Mouse (Mus musculus) testis, adult 2 months (tissue): ENCODE results near the gene Ube2j1. TPM values are rescaled to one million over a fixed set of nuclear protein-coding genes. Genes with fewer than 3 reads are reported as not detected.

ENCODE experiments used
- H3K27ac ChIP-seq: fragments of 200-500 bp; 2 replicates; pipeline ENCODE4 v1.5.1; 2012; ENCODE audit warnings: low read depth, low read length; ENCODE audit not compliant: control insufficient read depth, insufficient read depth
- H3K27me3 ChIP-seq: fragments of 200-500 bp; 2 replicates; pipeline ENCODE4 v1.6.1; 2012; ENCODE audit warnings: mild to moderate bottlenecking, low read length, moderate library complexity; ENCODE audit not compliant: control insufficient read depth, insufficient read depth
- H3K36me3 ChIP-seq: fragments of 200-500 bp; 2 replicates; pipeline ENCODE4 v1.6.1; 2012; ENCODE audit warnings: mild to moderate bottlenecking, low read length; ENCODE audit not compliant: control insufficient read depth, insufficient read depth
- H3K4me1 ChIP-seq: fragments of 200-500 bp; 2 replicates; pipeline ENCODE4 v1.6.1; 2012; ENCODE audit warnings: low read length; ENCODE audit not compliant: control insufficient read depth, insufficient read depth
- H3K4me3 ChIP-seq: fragments of 200-500 bp; 2 replicates; pipeline ENCODE4 v1.5.1; 2012; ENCODE audit warnings: low read depth, mild to moderate bottlenecking, low read length, moderate library complexity, mixed read lengths; ENCODE audit not compliant: control insufficient read depth
- CTCF ChIP-seq: fragments of 200-500 bp; IDR thresholded peaks from 2 replicates; pipeline ENCODE4 v1.5.1; 2012; ENCODE audit warnings: low read depth, mild to moderate bottlenecking, inconsistent platforms, low read length, moderate library complexity; ENCODE audit not compliant: control insufficient read depth, insufficient read depth, insufficient replicate concordance
- POLR2A ChIP-seq: fragments of 200-500 bp; IDR thresholded peaks from 2 replicates; pipeline ENCODE4 v1.6.1; 2012; ENCODE audit warnings: low read depth, mild to moderate bottlenecking, inconsistent platforms, low read length, moderate library complexity; ENCODE audit not compliant: control insufficient read depth
- polyA plus RNA-seq: library from polyadenylated mRNA; depleted of rRNA; stranded (reverse); fragments of >200 nt; gene quantifications from 2 replicates; pipeline ENCODE4 v1.2.3, GENCODE M21; 2012; rRNA removed

Ube2j1 gene
- 197 and 259 TPM in 2 replicates for polyA plus RNA-seq

GRCm38 (mm10) chr4:33031195-33031960 is at the start of gene Ube2j1:
TSS of gene Ube2j1 (plus strand) at chr4:33031416.
- TF ChIP-seq POLR2A (peak; percentile 90), CTCF (no peak)
- H3K36me3 ChIP-seq, result peaks cover 2% of the 10 kb centered on the region
- peaks cover 2% of the 10 kb centered on the region; the same call in 1 of the 2 replicates for H3K4me1 ChIP-seq
- no peaks in the 10 kb centered on the region for H3K27me3 ChIP-seq
- H3K4me3 ChIP-seq, result peak within 1 kb of the TSS; percentile 97
- peak within 1 kb of the TSS; percentile 96 for H3K27ac ChIP-seq

GRCm38 (mm10) chr4:32981617-32982016 is 49.6 kb upstream of the Ube2j1 start:
- Histone ChIP-seq H3K4me1 (peaks cover 14% of the 10 kb centered on the region), H3K27me3 (peaks cover 2% of the 10 kb centered on the region; the same call in 1 of the 2 replicates), H3K4me3 (no peak overlapping the region), H3K36me3 (no peaks in the 10 kb centered on the region), H3K27ac (no peak overlapping the region)
- TF ChIP-seq CTCF (no peak), POLR2A (no peak)

GRCm38 (mm10) chr4:32982041-32982715 is 49.0 kb upstream of the Ube2j1 start:
- Histone ChIP-seq H3K36me3 (no peaks in the 10 kb centered on the region), H3K27me3 (peaks cover 2% of the 10 kb centered on the region; the same call in 1 of the 2 replicates), H3K27ac (no peak overlapping the region), H3K4me3 (no peak overlapping the region), H3K4me1 (peaks cover 14% of the 10 kb centered on the region)
- TF ChIP-seq CTCF (no peak), POLR2A (no peak)

DNA sequence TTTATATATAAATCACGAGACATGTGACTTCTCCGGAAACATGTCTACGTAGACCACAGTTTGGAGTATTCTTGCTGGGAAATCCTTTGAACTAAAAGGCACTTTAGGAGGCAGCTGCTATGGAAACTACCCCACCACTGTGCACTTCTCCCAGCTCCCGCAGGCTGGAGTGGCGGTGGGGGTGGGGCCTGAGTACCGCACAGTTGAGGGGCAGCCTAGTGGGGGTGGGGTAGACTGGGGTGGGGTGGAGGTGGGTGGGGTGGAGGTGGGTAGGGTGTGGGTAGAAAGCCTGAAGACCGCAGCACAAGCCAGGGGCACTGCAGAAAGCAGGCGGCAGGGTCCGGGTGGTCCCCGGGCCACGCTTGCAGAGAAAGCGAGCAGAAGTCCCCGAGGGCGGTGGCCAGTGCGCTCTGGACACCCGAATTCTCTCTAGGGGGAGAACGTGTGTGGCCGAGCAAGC is 48.5 kb upstream of the Ube2j1 start, which contains the start of gene Rragd:
TSS of gene Rragd (plus strand) at position 322 of the 460 bp plus-strand sequence.
- no peak for TF ChIP-seq POLR2A
- no peak for TF ChIP-seq CTCF
- peak within 1 kb of the TSS; percentile 87 for H3K4me3 ChIP-seq
- no peak within 1 kb of the TSS for H3K27ac ChIP-seq
- H3K27me3 ChIP-seq, result peaks cover 2% of the 10 kb centered on the region; the same call in 1 of the 2 replicates
- peaks cover 14% of the 10 kb centered on the region for H3K4me1 ChIP-seq
- H3K36me3 ChIP-seq, result no peaks in the 10 kb centered on the region

DNA sequence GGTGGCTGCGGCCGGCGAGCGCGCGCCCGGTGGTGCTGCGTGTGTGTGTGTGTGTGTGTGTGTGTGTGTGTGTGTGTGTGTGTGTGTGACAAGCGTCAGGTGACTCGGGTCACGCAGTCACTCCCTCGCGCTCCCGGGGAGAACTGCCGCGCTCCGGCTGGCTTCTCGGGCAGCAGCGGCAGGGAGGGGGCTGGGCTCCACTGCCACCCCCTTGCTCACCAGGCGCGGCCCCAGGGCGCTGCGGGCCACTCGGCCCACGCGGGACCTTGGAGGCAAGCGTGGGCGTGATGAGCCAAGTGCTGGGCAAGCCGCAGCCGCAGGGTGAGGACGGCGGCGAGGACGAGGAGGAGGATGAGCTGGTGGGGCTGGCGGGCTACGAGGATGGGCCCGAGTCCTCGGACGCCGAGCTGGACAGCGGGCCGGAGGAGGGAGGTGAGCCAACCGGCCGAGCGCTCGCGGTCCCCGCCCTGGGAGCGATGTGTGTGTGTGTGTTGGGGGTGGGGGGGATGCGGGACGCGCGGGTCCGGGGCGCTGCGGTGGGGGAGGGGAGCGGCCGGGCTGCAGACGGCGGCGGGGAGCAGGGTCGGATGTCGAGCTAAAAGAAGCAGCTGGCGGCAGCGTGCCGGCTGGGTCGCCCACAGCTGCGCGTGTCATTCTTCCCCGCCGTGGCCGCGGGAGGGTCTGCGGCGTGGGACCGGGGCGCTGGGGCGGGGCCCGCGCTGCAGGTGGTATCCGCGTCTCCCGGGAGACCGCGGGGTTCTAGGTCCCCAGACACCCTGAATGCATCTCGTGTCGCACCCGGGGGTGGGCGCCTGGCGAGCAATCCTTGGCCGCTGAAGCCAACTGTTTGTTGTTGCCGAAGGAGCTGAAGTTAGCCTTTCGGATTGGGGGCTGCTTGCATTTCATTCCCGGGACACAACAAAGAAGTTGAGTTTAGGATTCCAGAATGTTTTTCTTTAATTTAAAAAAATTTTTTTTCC is 47.8 kb upstream of the Ube2j1 start:
- H3K27me3 ChIP-seq, result peaks cover 2% of the 10 kb centered on the region; the same call in 1 of the 2 replicates
- H3K36me3 ChIP-seq, result no peaks in the 10 kb centered on the region
- H3K4me3 ChIP-seq, result peak overlapping the region; percentile 87
- peaks cover 14% of the 10 kb centered on the region for H3K4me1 ChIP-seq
- H3K27ac ChIP-seq, result no peak overlapping the region
- TF ChIP-seq CTCF (no peak), POLR2A (no peak)

DNA sequence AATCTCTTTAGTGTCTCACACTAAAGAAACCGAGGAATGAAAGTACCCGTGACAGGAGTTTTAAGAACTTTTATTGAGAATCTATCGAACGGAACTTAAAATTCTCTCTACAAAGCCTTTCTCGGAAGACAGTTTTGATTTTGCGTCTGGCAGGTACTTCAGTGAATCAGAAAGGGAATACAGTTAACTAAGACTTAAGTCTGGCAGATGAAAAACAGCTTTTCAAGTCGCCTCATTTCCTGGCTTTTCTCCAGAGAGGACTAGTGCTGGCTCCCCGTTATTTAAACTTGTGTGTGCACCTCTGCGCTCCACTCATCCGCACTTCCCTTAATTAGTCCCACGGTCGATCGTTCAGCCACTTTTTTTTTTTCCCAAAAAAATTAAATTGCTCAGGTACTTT is 47.0 kb upstream of the Ube2j1 start:
- Histone ChIP-seq H3K27me3 (peaks cover 2% of the 10 kb centered on the region; the same call in 1 of the 2 replicates), H3K4me1 (peaks cover 14% of the 10 kb centered on the region), H3K4me3 (no peak overlapping the region), H3K27ac (no peak overlapping the region), H3K36me3 (no peaks in the 10 kb centered on the region)
- no peak for TF ChIP-seq CTCF
- no peak for TF ChIP-seq POLR2A
